Mouse (Mus musculus) limb, embryonic 11.5 days (tissue): Measurements from ENCODE around the gene Zfp385b. TPM values are rescaled to one million over a fixed set of nuclear protein-coding genes. Genes with fewer than 3 reads are reported as not detected.
A peak's percentile ranks its signal among the peaks of the same experiment; 100 is the strongest.

ENCODE experiments used
- ATAC-seq: fragments of 200-750 bp; cut with Nextera tagmentation; 2 replicates; pipeline ENCODE4 v1.8.0; 2017; ENCODE audit warnings: low read depth; ENCODE audit not compliant: insufficient number of reproducible peaks, low FRiP score, low TSS enrichment
- DNase-seq: peaks from one replicate; pipeline ENCODE4 v3.0.0-alpha.2; 2015; ENCODE audit warnings: low spot score
- H3K27ac ChIP-seq: fragments of 300-500 bp; sonication (generic); replicated peaks from 2 replicates; pipeline ENCODE4 v1.5.1; 2014; ENCODE audit warnings: low read depth, mild to moderate bottlenecking, low read length
- H3K27me3 ChIP-seq: fragments of 300-500 bp; sonication (generic); 2 replicates; pipeline ENCODE4 v1.6.1; 2014; ENCODE audit warnings: mild to moderate bottlenecking, low read length, mixed read lengths; ENCODE audit not compliant: control insufficient read depth, insufficient read depth
- H3K36me3 ChIP-seq: fragments of 300-500 bp; sonication (generic); 2 replicates; pipeline ENCODE4 v1.6.1; 2014; ENCODE audit warnings: mild to moderate bottlenecking, low read length, moderate library complexity, mixed read lengths; ENCODE audit not compliant: control insufficient read depth, insufficient read depth
- H3K4me1 ChIP-seq: fragments of 300-500 bp; sonication (generic); 2 replicates; pipeline ENCODE4 v1.6.1; 2014; ENCODE audit warnings: low read length, mixed read lengths; ENCODE audit not compliant: control insufficient read depth, insufficient read depth
- H3K4me2 ChIP-seq: fragments of 300-500 bp; sonication (generic); 2 replicates; pipeline ENCODE4 v1.6.1; 2014; ENCODE audit warnings: low read depth, mild to moderate bottlenecking, moderate library complexity; ENCODE audit not compliant: severe bottlenecking
- H3K4me3 ChIP-seq: fragments of 300-500 bp; sonication (generic); 2 replicates; pipeline ENCODE4 v1.5.1; 2014; ENCODE audit warnings: low read depth, low read length
- H3K9ac ChIP-seq: fragments of 300-500 bp; sonication (generic); 2 replicates; pipeline ENCODE4 v1.6.1; 2014; ENCODE audit warnings: mild to moderate bottlenecking, low read length
- H3K9me3 ChIP-seq: fragments of 300-500 bp; sonication (generic); 2 replicates; pipeline ENCODE4 v1.6.1; 2016; ENCODE audit warnings: low read length; ENCODE audit not compliant: control insufficient read depth
- WGBS: fragments of 180-500 bp; shearing (Covaris S2); extraction: QIAGEN DNeasy Blood & Tissue Kit; methylation state at CpG from one replicate; pipeline ENCODE4 v1.1.7; 2014; 5-methylcytosine and 5-hydroxymethylcytosine counted together
- polyA plus RNA-seq: library from polyadenylated mRNA; unstranded; fragments of >200 nt; fragmentation: Nextera tagmentation; extraction: Ambion mirVana; gene quantifications from 2 replicates; pipeline ENCODE4 v1.2.1, GENCODE M21; 2014

Gene Zfp385b
- polyA plus RNA-seq, 1 experiment from 2014 or later, result 0.64 TPM

DNA sequence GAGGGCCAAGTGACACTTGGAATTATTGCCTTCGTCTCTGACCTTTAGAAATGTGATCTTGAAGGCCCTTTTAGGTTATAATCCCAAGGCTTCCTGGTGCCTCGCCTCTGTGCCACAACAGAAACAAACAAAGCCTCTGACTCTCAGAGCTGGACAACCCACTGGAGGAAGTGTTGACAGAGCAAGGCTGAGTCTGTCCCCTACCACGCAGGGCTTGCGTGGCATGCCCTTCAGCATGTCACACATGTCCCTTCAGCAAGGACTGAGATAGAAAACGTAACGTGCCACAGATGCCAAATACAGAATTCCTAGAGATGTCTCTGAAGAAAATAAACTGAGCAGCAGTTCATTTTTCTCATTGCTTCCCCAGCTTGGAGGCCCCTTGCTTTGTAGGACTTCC lies 310.7 kb downstream of the Zfp385b start:
- Histone ChIP-seq H3K27ac (no peak overlapping the region), H3K36me3 (no peaks in the 10 kb centered on the region), H3K27me3 (no peaks in the 10 kb centered on the region), H3K4me1 (no peaks in the 10 kb centered on the region), H3K9me3 (no peaks in the 10 kb centered on the region), H3K9ac (no peak overlapping the region), H3K4me3 (no peak overlapping the region), H3K4me2 (no peak overlapping the region)
- 74% methylated on average over 6 of the region's 6 CpGs for WGBS
- ATAC-seq, result no peak
- DNase-seq, result no peak

DNA sequence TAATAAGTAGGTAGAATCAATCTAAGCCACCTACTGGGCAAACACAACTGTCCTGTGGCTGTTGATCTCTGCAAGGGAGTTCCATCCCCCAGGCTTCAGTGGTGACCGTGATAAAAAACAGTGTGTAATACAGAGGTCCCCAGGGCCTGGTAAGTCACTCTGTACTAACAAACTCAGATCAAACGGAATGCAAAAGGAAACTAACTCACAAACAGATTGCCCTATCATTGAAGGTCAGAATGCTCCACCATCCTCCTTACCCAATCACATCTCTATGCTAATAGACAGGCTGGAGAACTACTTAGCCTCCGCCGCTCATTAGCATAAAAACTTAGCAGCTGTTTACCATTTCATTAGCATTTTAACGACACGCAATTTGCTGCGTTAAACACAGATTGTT lies 313.1 kb downstream of the Zfp385b start:
- peak overlapping the region; percentile 22; the same call in 1 of the 2 replicates for H3K4me2 ChIP-seq
- ATAC-seq (no peak), DNase-seq (no peak)
- WGBS, result 1% methylated on average over 7 of the region's 7 CpGs
- no peak overlapping the region for H3K4me3 ChIP-seq
- no peak overlapping the region for H3K27ac ChIP-seq
- no peaks in the 10 kb centered on the region for H3K4me1 ChIP-seq
- no peak overlapping the region for H3K9ac ChIP-seq
- H3K36me3 ChIP-seq, result no peaks in the 10 kb centered on the region
- no peaks in the 10 kb centered on the region for H3K27me3 ChIP-seq
- no peaks in the 10 kb centered on the region for H3K9me3 ChIP-seq

DNA sequence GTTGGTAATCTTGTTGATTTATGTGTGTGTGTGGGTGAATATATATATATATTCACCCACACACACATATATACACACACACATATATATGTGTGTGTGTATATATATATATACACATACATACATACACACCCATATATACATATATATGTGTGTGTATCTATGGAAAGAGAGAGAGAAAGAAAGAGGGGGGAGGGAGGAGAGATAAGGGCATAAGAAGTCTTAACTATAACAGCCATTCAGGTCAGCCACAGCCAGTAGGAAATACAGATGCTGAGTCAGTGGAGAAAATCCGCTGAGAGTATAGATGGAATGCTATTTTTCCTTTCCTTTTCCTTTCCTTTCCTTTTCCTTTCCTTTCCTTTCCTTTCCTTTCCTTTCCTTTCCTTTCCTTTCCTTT lies 313.8 kb downstream of the Zfp385b start:
- H3K27ac ChIP-seq, result no peak overlapping the region
- no peak overlapping the region for H3K9ac ChIP-seq
- WGBS, result 57% methylated on average over 1 of the region's 1 CpGs
- no peaks in the 10 kb centered on the region for H3K9me3 ChIP-seq
- H3K27me3 ChIP-seq, result no peaks in the 10 kb centered on the region
- H3K36me3 ChIP-seq, result no peaks in the 10 kb centered on the region
- no peak overlapping the region for H3K4me3 ChIP-seq
- ATAC-seq (no peak), DNase-seq (no peak)
- H3K4me1 ChIP-seq, result no peaks in the 10 kb centered on the region
- no peak overlapping the region for H3K4me2 ChIP-seq

DNA sequence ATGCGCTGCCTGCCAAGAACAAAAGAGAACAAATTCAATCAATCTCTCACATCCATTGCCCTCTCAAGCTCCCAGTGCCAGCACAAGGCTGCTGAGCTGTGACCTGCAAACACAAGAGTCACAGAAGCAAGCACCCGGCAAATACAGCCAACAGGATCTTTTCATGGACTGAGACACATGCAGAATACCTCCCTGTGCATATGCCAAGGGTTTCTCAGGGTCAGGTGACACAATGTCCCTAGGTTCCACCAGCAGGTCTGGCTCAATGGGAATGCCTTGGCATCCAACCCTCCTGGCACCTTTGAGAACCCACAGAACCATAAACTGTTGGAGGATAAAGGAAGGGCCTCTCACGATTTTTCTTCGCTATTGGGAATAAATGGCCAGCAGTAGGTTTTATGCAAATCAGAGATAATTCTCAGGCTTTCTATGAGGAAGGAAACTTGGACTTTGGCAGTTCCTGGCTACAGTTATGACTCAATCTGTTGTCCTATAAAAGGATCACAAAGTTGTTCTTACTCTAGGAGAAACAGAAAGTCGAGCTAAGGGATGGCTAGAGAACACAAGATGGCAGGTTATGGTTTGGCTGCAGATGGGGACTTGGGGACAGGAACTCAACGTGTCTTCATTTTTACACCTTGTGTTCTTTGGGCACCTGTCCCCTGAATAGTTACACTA lies 315.6 kb downstream of the Zfp385b start:
- Histone ChIP-seq H3K27me3 (no peaks in the 10 kb centered on the region), H3K9me3 (no peaks in the 10 kb centered on the region), H3K4me2 (no peak overlapping the region), H3K4me1 (no peaks in the 10 kb centered on the region), H3K4me3 (no peak overlapping the region), H3K36me3 (no peaks in the 10 kb centered on the region), H3K27ac (no peak overlapping the region), H3K9ac (no peak overlapping the region)
- 91% methylated on average over 6 of the region's 6 CpGs for WGBS
- DNase-seq (no peak), ATAC-seq (no peak)

DNA sequence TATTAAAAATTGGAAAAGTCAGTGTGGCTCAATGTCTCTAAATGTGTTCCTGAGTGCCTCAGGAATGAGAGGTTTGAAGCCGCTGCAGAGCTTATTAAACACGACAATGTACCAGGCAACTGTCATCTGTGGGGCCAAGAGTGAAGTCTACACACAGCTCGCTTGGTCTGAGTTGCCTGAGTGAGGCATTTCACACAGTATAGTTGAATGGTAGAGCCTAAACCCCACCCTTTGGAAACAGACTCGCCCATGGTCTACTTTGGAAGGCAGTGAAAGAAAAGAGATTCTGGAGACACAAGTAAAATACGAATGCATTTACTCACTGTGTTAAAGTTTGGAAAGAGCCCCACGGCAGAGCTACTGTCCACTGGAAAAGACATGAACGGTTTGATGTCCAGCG lies 316.2 kb downstream of the Zfp385b start:
- H3K27ac ChIP-seq, result no peak overlapping the region
- no peak for ATAC-seq

DNA sequence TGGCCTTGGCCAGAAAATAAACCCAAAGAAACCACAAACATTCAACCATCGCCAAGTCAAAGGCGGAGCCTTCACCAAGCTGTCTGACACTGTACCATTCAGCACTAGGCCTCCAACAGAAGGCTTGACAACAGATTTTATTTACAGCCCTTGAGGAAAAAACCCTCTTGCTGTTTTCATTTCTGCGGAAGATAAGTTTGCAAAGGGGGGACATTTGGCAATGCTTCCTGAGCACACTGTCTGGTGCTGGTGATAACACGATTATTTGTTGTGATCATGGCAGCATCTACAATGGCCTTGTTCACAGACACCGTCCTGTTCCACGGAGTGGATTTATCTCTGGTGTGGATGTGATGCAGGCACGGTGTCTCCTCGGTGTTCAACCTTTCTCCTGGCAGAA lies 317.0 kb downstream of the Zfp385b start:
- ATAC-seq (no peak), DNase-seq (no peak)
- Histone ChIP-seq H3K4me1 (no peaks in the 10 kb centered on the region), H3K36me3 (no peaks in the 10 kb centered on the region), H3K9me3 (no peaks in the 10 kb centered on the region), H3K9ac (no peak overlapping the region), H3K27me3 (no peaks in the 10 kb centered on the region), H3K4me3 (no peak overlapping the region), H3K4me2 (no peak overlapping the region), H3K27ac (no peak overlapping the region)
- WGBS, result 94% methylated on average over 8 of the region's 8 CpGs

More for the DNA sequence above, 316.2 kb downstream of the Zfp385b start:
- Histone ChIP-seq H3K27me3 (no peaks in the 10 kb centered on the region), H3K9me3 (no peaks in the 10 kb centered on the region), H3K36me3 (no peaks in the 10 kb centered on the region), H3K4me1 (no peaks in the 10 kb centered on the region), H3K4me2 (no peak overlapping the region), H3K9ac (no peak overlapping the region), H3K4me3 (no peak overlapping the region)
- no peak for DNase-seq
- WGBS, result 92% methylated on average over 8 of the region's 8 CpGs

DNA sequence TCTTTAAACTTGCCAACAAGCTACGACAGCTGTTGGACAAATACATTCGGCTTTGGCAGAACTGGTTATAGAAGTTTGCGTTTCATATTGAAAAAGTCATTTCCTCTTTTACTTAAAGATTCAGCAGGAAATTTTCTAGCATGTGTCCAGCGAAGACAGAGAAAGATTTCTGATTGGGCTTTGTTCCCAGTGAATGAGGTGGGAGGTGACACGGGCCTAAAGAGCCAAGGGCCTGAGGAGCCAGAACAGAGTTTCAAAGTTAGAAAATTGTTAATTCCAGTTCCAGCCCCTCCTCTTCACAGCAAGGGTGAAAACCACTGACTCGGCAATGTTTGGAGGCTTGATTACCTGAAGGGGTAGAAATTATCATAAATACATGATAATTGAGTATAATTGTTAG lies 319.0 kb downstream of the Zfp385b start:
- Histone ChIP-seq H3K9me3 (no peaks in the 10 kb centered on the region), H3K4me2 (no peak overlapping the region), H3K9ac (no peak overlapping the region), H3K27ac (no peak overlapping the region), H3K36me3 (no peaks in the 10 kb centered on the region), H3K27me3 (no peaks in the 10 kb centered on the region), H3K4me1 (no peaks in the 10 kb centered on the region), H3K4me3 (no peak overlapping the region)
- WGBS, result 79% methylated on average over 6 of the region's 6 CpGs
- ATAC-seq, result no peak
- DNase-seq, result no peak

DNA sequence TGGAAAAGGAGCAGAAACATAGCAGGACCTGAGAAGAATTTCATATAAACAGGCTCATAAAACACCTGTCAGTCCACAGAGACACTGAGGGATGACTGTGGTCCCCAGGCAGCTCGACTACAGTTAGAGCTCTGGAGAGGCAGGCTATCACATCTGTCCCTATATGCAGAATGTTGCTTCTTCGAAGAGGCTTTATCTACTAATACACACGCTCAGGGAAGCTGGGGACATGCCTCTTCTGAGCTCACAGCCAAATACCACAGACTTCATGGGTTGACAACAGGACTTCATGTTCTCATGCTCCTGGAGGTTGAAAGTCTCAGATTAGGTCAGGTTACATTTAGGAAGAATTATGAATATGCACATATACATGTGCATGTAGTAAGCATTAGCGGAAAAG lies 321.1 kb downstream of the Zfp385b start:
- Histone ChIP-seq H3K27ac (no peak overlapping the region), H3K4me1 (no peaks in the 10 kb centered on the region), H3K4me2 (no peak overlapping the region), H3K9me3 (no peaks in the 10 kb centered on the region), H3K9ac (no peak overlapping the region), H3K36me3 (no peaks in the 10 kb centered on the region), H3K27me3 (no peaks in the 10 kb centered on the region), H3K4me3 (no peak overlapping the region)
- WGBS, result 81% methylated on average over 4 of the region's 4 CpGs
- DNase-seq, result no peak
- ATAC-seq, result no peak

DNA sequence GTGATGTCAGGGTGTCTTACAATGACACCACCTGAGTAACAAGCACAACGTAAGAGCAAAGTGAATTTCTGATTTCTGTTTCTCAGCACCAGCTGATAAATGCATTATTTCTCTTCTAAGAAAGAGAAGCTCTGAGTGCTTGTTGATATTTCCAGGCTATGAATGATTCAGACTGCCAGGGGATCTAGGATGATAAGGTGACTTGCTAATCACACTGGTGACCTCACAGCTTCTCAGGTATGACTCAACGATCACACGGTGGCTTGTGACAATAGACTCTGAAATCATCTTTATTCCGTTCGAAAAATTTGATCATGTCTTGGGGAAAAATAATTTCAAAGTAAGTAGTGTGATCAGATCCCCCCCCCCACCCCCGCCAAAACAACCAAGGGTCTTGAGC lies 321.5 kb downstream of the Zfp385b start:
- Histone ChIP-seq H3K4me1 (no peaks in the 10 kb centered on the region), H3K36me3 (no peaks in the 10 kb centered on the region), H3K9ac (no peak overlapping the region), H3K4me2 (no peak overlapping the region), H3K9me3 (no peaks in the 10 kb centered on the region), H3K27me3 (no peaks in the 10 kb centered on the region), H3K27ac (no peak overlapping the region), H3K4me3 (no peak overlapping the region)
- no peak for ATAC-seq
- DNase-seq, result no peak
- 94% methylated on average over 6 of the region's 6 CpGs for WGBS
